Mouse (Mus musculus) CD4-positive, CD25-positive, alpha-beta regulatory T cell, adult 2 months (primary cell): ENCODE measurements around the gene Igf2r.

Source experiments
- DNase-seq: peaks from one replicate; pipeline ENCODE4 v3.0.0-alpha.2; 2012; ENCODE audit warnings: low read depth, low spot score

Igf2r gene

GRCm38 (mm10) chr17:12769380-12769921, at the start of gene Igf2r:
TSS of gene Igf2r (minus strand) at chr17:12769664.
- peak; percentile 94 for DNase-seq

GRCm38 (mm10) chr17:12815885-12816284, 46.4 kb upstream of the Igf2r start:
- no peak for DNase-seq

GRCm38 (mm10) chr17:12814502-12814901, 45.0 kb upstream of the Igf2r start:
- no peak for DNase-seq

- DNase-seq: no peak
These were observed 41.5 kb upstream of the Igf2r start for GRCm38 (mm10) chr17:12810973-12811303.

GRCm38 (mm10) chr17:12810103-12810972, 40.9 kb upstream of the Igf2r start:
- peak; percentile 86 for DNase-seq

GRCm38 (mm10) chr17:12808851-12809250, 39.4 kb upstream of the Igf2r start:
- no peak for DNase-seq

- DNase-seq: no peak
These were observed 35.4 kb upstream of the Igf2r start for GRCm38 (mm10) chr17:12804584-12805445.

- DNase-seq: no peak
These were observed 32.5 kb upstream of the Igf2r start for GRCm38 (mm10) chr17:12801861-12802540.

GRCm38 (mm10) chr17:12799368-12800275, 30.2 kb upstream of the Igf2r start:
- DNase-seq: no peak

GRCm38 (mm10) chr17:12798571-12798970, 29.1 kb upstream of the Igf2r start:
- DNase-seq: no peak

- no peak for DNase-seq
These were observed 28.1 kb upstream of the Igf2r start for GRCm38 (mm10) chr17:12797427-12798029.

- no peak for DNase-seq
These were observed 27.2 kb upstream of the Igf2r start for GRCm38 (mm10) chr17:12796633-12797032.

- DNase-seq: peak; percentile 32
These were observed 24.4 kb upstream of the Igf2r start for GRCm38 (mm10) chr17:12793660-12794406.

GRCm38 (mm10) chr17:12792422-12793206, 23.1 kb upstream of the Igf2r start:
- DNase-seq: no peak

- DNase-seq: peak; percentile 81
These were observed 22.0 kb upstream of the Igf2r start for GRCm38 (mm10) chr17:12791420-12791819.

- DNase-seq: no peak
These were observed 21.6 kb upstream of the Igf2r start for GRCm38 (mm10) chr17:12791079-12791406.

GRCm38 (mm10) chr17:12790353-12791078, 21.1 kb upstream of the Igf2r start:
- DNase-seq: no peak
